Mouse (Mus musculus) regulatory T cell (primary cell): ENCODE data around the gene Grik2.
"Not testable (repeated sequence)": the region's sequence is repeated elsewhere in the genome, so short reads cannot be mapped to it uniquely, and the experiment has no call there.

Experiments
- in situ Hi-C: fragments of 300-600 bp; cut with MboI, MseI; formaldehyde crosslinking; loops from one replicate; pipeline ENCODE4 v1.15.1; 2025; ENCODE audit warnings: high pct_unique_total_duplicates

Gene Grik2

DNA sequence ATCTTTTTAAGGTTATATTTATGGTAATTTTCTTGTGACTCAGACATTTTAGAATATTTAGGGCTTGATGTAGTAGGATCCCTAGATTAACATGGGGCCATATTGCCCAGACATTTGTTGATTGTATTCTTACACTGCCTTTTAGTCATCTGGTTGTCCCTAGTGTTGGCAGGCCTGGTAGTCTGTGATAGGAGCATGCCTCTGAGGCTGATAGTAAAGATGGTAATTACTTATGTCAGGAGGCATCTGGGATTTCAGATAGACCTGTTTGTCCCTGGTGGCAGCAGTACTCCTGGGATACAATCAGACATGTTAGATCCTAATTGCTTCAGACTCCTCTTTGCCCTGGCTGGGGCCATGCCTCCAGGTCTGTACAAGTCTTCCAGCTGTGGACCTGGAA lies 423.3 kb downstream of the Grik2 start:
- in situ Hi-C loops: no loop called here

DNA sequence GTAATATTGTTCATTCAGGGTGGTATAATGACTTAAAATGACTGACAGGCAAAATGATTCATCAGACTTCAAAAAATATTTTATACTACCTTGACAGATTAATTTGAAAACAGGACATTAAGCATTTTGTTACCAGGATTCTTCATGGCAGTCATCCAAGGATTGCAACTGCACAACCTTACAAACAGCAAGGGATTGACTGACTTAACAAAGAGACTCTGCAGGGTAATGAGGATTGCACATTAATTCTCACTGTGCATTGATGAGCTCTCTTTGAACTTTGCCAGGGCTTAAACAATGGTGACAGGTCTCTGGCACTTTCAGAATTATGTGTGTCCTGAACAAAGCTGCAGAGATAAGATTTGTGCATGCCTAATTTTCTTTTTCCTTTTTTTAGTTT lies 466.2 kb downstream of the Grik2 start:
- in situ Hi-C loops: no loop called here

- in situ Hi-C loops: no loop called here
Measured at GRCm38 (mm10) chr10:49319880-49320279, 468.7 kb downstream of the Grik2 start.

- in situ Hi-C loops: no loop called here
Measured at GRCm38 (mm10) chr10:49256247-49256939, 532.2 kb downstream of the Grik2 start.

DNA sequence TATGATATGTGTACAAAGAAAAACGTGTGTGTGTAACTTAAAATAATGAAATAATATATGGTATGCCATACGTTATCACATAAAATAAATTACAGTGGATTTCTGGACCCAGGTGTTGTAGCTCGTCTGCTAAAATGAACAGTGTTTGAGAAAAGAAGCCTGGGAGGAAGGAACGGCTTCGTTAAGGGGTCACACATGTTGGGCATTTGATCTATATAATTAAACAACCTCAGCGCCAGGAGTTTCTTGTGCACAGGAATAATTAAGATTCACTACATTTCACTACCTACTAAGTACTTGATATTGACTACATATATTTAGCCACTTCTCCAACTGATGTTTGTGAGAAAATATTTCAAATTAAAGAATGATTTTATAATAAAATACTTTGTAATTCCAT lies 551.2 kb downstream of the Grik2 start:
- in situ Hi-C loops: not testable (repeated sequence)

GRCm38 (mm10) chr10:49236844-49237243 lies 551.7 kb downstream of the Grik2 start:
- in situ Hi-C loops: not testable (repeated sequence)

DNA sequence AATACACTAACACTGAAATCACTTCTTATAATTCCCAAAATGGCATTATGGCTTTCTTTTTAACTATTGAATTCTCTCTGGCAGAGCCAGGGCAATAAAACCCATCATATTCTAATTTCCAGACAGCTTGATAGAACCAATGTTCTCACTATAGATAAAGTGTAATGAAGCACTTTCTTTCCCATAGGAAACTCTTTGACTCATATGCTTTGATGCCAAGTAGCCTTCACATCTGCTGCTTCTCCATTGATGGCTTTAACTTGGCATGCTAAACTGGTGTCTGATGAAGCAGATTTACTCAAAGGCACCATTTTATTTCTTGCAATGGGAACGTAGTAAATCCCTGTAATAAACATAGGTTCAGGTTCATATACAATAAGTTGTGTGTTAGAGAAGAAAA lies 568.5 kb downstream of the Grik2 start:
- in situ Hi-C loops: no loop called here

DNA sequence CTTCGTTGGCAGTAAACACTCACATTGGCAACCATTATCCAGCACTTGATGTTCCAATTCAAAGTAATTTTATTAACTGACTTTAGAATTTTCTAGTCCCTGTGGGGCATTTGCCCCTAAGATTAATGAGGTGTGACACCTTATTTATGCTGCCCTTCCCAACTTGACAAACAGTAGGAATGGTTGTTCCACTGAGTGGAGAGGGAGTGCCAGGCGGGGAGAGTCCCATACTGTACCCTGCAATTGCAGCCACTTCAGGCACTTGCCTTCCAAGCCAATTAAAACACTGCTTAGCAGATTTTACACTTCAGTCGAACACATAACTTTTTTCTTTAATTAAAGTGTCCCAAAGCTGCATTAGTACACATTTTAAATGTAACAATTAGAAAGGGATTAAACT lies 568.9 kb downstream of the Grik2 start:
- in situ Hi-C loops: no loop called here

DNA sequence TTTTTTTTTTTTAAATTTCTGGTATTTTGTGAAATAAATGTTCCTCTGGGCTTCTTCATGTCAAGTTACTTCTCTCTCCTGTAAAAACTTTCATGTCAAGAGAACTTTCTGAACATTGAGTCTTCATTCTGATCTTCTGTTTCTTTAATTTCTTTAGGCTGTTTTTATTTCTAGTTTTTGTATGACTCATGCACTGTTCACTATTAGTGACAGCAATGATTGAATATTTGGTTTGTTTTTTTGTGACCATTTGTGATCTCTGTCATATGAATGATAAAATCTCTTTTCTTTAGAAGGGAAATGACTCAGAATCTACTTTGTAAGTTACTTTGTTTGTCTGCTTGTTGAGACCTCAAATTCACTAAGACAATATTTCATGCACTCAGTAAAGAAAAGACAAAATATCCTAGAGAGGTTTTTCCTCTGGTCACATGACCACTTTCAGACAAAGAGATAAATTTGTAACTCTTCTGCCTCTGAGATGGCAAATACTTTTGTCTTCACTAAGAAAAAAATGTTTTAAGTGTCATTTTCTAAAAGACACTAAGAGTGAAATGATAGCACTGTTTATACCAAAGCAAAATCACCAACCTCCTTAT lies 596.7 kb downstream of the Grik2 start:
- in situ Hi-C loops: no loop called here

- in situ Hi-C loops: no loop called here
Measured at GRCm38 (mm10) chr10:49191291-49191690, 597.3 kb downstream of the Grik2 start.

GRCm38 (mm10) chr10:49154134-49154533 lies 634.4 kb downstream of the Grik2 start:
- in situ Hi-C loops: no loop called here

DNA sequence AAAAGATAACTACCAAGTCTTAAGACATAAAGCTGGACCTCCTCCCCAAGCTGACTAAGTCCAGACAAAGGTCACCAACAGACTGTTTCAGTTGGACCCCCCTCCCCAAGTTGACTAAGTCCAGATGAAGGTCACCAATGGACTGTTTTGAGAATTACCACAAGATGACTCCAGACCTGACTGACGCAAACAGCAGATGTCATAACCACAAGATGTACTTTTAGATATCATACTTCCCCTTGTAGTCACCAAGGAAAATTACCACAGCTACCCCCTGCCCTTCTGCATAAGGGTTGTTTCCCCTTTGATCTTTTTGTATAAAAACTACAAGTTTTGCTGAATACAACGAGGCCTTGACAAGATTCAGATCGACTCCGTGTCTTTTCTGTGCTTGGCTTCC lies 637.1 kb downstream of the Grik2 start:
- in situ Hi-C loops: not testable (repeated sequence)

- in situ Hi-C loops: no loop called here
Measured at GRCm38 (mm10) chr10:49149714-49150113, 638.9 kb downstream of the Grik2 start.

DNA sequence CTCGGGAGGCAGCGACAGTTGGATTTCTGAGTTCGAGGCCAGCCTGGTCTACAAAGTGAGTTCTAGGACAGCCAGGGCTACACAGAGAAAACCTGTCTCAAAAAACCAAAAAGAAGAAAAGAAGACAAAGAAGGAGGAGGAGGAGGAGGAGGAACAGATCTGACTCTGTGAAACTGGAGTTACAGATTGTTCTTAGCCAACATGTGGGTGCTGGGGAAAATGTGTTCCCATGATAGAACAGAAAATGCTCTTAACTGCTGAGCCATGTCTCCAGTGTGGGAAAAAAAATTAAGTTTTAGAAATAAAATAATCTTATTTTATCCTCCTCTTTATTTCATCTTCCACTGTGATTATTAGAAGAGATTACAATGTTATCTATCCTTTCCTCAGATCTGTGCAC lies 645.9 kb downstream of the Grik2 start:
- in situ Hi-C loops: no loop called here

DNA sequence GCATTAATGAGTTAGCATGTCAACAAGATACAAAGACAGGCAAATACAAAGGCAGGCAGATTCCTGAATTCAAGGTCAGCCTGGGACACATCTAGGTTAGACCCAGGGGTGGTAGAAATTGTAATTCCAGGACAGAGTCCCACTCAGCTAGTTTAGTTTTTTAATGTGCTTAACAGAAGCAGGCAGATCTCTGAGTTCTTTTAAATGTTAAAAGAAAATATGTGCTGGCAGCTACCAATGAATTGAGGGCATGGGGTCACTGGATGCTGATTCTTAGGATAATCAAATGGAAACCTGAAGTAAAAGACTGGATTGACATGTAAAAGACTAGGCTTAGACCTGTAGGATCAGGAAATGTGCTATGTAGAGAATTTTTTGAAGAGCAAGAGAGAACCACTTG lies 651.8 kb downstream of the Grik2 start:
- in situ Hi-C loops: no loop called here

GRCm38 (mm10) chr10:49131311-49131710 lies 657.3 kb downstream of the Grik2 start:
- in situ Hi-C loops: no loop called here

DNA sequence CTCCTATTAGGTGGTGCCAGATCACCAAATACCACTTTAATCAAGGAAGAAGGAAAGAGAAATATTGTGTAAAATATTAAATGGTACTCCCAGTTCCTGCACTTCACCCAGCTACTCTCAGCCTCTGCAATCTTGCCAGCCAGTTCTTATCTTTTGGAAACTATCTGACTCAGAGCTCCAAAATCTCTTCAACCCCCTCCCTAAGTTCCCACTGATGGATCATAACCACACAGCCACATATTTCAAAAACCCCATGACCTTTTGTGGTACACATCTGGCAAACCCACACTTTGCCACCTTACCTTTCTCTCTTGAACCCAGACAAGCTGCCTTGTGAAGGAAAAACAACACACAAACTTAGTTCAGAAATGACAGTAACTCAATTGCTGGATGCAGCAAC lies 738.2 kb downstream of the Grik2 start:
- in situ Hi-C loops: no loop called here

DNA sequence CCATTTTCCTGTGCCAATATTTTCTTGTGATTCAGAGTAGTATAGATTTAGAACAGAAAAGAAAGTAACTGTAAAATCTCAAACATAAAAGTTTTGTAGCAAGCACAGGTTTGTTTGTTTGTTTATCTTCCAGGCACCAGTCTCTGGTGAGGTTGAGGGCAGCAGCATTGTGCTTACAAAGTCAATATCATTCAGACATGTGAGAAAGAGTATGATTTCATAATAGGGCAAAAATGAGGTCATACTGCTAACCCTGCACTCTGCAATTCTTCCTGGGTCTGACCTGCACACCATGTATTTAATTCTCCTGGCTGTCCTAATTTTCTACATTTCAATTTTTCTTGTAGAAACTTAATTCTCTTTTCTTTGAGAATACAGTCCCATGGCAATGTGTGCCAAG lies 739.2 kb downstream of the Grik2 start:
- in situ Hi-C loops: no loop called here
